Mouse (Mus musculus) limb, embryonic 13.5 days (tissue): Measurements from ENCODE around the gene Nlk. TPM values are rescaled to one million over a fixed set of nuclear protein-coding genes. Genes with fewer than 3 reads are reported as not detected.

Experiments used
- ATAC-seq: fragments of 200-750 bp; cut with Nextera tagmentation; 2 replicates; pipeline ENCODE4 v1.8.0; 2017; ENCODE audit warnings: low read depth, moderate number of reproducible peaks, moderate TSS enrichment; ENCODE audit not compliant: low FRiP score
- H3K27ac ChIP-seq: fragments of 300-500 bp; sonication (generic); 2 replicates; pipeline ENCODE4 v1.5.1; 2015; ENCODE audit warnings: inconsistent platforms, mild to moderate bottlenecking, moderate library complexity
- H3K27me3 ChIP-seq: fragments of 300-500 bp; sonication (generic); 2 replicates; pipeline ENCODE4 v1.6.1; 2015; ENCODE audit warnings: mild to moderate bottlenecking, inconsistent platforms
- H3K36me3 ChIP-seq: fragments of 300-500 bp; sonication (generic); 2 replicates; pipeline ENCODE4 v1.6.1; 2015; ENCODE audit warnings: inconsistent platforms, mild to moderate bottlenecking, moderate library complexity
- H3K4me1 ChIP-seq: fragments of 300-500 bp; sonication (generic); 2 replicates; pipeline ENCODE4 v1.6.1; 2015; ENCODE audit warnings: inconsistent platforms
- H3K4me2 ChIP-seq: fragments of 300-500 bp; sonication (generic); replicated peaks from 2 replicates; pipeline ENCODE4 v1.6.1; 2015; ENCODE audit warnings: inconsistent platforms, mild to moderate bottlenecking, moderate library complexity
- H3K4me3 ChIP-seq: fragments of 300-500 bp; sonication (generic); 2 replicates; pipeline ENCODE4 v1.5.1; 2015; ENCODE audit warnings: moderate library complexity, mild to moderate bottlenecking, inconsistent platforms
- H3K9ac ChIP-seq: fragments of 300-500 bp; sonication (generic); 2 replicates; pipeline ENCODE4 v1.6.1; 2015; ENCODE audit warnings: mild to moderate bottlenecking, inconsistent platforms
- H3K9me3 ChIP-seq: fragments of 300-500 bp; sonication (generic); 2 replicates; pipeline ENCODE4 v1.6.1; 2016; ENCODE audit warnings: inconsistent platforms
- WGBS: fragments of 180-500 bp; shearing (Covaris S2); methylation state at CpG from one replicate; pipeline ENCODE4 v1.1.7; 2015; 5-methylcytosine and 5-hydroxymethylcytosine counted together
- polyA plus RNA-seq: library from polyadenylated mRNA; unstranded; fragments of >200 nt; fragmentation: Nextera tagmentation; extraction: Ambion mirVana; gene quantifications from 2 replicates; pipeline ENCODE4 v1.2.1, GENCODE M21; 2015

Nlk gene
- polyA plus RNA-seq, 1 experiment from 2014 or later: 12.2 TPM

DNA sequence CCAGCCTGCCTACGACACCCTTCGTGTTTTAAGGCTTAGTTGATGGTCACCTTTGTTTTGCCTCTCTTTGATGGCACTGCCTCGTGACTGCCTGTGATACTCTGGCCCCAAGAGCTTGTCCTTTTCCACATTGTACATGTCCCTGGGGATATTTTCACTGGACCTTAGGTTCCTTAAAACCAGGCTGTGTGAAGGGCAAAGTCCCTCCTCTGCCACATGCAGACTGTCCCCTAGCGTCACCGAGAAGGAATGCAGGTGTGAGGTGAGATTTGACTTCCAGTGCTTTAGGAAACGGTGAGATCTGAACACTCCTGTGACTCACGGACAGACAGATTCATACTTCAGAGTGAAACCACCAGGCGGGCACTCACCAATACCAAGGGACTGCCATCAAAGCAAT is 139.9 kb downstream of the Nlk start:
- no peak for ATAC-seq
- peaks cover 4% of the 10 kb centered on the region; the same call in 1 of the 2 replicates for H3K4me1 ChIP-seq

DNA sequence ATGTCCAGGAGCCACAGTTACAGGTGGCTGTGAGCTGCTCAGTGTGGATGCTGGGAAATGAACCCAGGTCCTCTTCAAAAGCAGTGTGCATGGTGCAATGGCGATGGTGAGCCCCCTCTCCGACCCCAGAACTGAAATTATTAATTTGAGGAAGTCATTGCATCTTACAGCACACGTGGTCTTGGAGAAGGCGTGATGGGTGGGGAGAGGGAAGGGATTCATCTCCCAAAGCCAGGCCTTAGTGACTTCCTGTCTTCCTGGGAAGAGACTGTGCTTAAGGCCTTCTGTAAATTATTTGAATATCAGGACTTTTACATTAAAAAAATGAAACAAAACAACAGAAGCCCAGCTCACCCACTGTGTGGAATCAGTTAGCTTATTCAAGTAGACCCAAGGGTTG is 141.1 kb downstream of the Nlk start:
- Histone ChIP-seq H3K9me3 (0 out of 2 replicates have a peak, but pooled peaks cover 5% of the 10 kb centered on the region), H3K9ac (no peak overlapping the region), H3K36me3 (no peaks in the 10 kb centered on the region), H3K4me2 (no peak overlapping the region), H3K27ac (no peak overlapping the region), H3K4me1 (peaks cover 6% of the 10 kb centered on the region; the same call in 1 of the 2 replicates), H3K4me3 (no peak overlapping the region), H3K27me3 (no peaks in the 10 kb centered on the region)
- no peak for ATAC-seq
- WGBS: 88% methylated on average over 4 of the region's 4 CpGs

More for the DNA sequence above, 139.9 kb downstream of the Nlk start:
- Histone ChIP-seq H3K9me3 (0 out of 2 replicates have a peak, but pooled peaks cover 5% of the 10 kb centered on the region), H3K36me3 (no peaks in the 10 kb centered on the region), H3K4me3 (no peak overlapping the region), H3K27me3 (no peaks in the 10 kb centered on the region), H3K27ac (peak overlapping the region; percentile 3; the same call in 1 of the 2 replicates), H3K9ac (peak overlapping the region; percentile 19; the same call in 1 of the 2 replicates), H3K4me2 (no peak overlapping the region)
- 56% methylated on average over 8 of the region's 8 CpGs for WGBS

DNA sequence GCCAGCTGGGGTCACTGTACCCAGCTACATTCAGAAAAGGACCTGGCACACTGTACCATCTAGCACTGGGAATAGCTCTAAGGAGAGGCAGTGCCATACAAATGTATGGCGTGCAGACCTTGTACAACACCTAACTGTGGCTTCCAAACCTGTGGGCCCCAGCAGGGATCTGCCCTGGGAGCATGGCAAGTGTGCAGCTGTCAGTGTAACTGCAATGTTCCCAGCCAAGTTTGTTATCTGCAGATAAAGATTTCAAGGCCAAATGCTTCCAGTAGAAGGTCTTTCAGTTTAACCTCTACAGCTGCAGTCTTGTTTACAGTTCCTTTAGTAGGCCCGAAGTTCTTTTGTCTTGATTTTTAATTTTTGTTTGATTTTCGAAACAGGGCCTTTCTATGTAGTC is 141.6 kb downstream of the Nlk start:
- Histone ChIP-seq H3K4me3 (no peak overlapping the region), H3K4me1 (peaks cover 7% of the 10 kb centered on the region; the same call in 1 of the 2 replicates), H3K9ac (no peak overlapping the region), H3K4me2 (no peak overlapping the region), H3K36me3 (no peaks in the 10 kb centered on the region), H3K27me3 (no peaks in the 10 kb centered on the region), H3K9me3 (0 out of 2 replicates have a peak, but pooled peaks cover 5% of the 10 kb centered on the region), H3K27ac (no peak overlapping the region)
- 78% methylated on average over 3 of the region's 3 CpGs for whole genome bisulfite sequencing
- ATAC-seq: no peak

DNA sequence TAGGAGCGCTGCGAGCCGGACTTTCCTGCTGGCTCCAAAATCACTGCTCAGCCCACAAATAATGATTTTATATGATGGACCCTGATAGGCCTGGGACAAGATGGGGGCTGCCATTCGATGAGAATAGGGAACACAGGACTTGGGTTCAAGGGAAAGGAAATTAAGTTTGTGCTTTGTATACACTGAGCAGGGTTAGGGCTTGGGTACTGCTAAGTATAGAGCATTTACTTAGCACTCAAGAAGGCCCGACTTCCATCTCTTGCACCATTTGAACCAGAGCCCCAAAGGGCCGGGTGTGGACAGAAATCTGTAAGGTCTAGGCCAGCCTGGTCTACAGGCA is 146.1 kb downstream of the Nlk start:
- Histone ChIP-seq H3K9ac (peak overlapping the region; percentile 69), H3K27ac (peak overlapping the region; percentile 87; the same call in 1 of the 2 replicates), H3K4me1 (peaks cover 24% of the 10 kb centered on the region), H3K9me3 (0 out of 2 replicates have a peak, but pooled peaks cover 5% of the 10 kb centered on the region), H3K4me3 (peak overlapping the region; percentile 73), H3K4me2 (peak overlapping the region; percentile 75), H3K27me3 (no peaks in the 10 kb centered on the region), H3K36me3 (no peaks in the 10 kb centered on the region)
- peak; percentile 49 for ATAC-seq
- WGBS: 32% methylated on average over 6 of the region's 6 CpGs

DNA sequence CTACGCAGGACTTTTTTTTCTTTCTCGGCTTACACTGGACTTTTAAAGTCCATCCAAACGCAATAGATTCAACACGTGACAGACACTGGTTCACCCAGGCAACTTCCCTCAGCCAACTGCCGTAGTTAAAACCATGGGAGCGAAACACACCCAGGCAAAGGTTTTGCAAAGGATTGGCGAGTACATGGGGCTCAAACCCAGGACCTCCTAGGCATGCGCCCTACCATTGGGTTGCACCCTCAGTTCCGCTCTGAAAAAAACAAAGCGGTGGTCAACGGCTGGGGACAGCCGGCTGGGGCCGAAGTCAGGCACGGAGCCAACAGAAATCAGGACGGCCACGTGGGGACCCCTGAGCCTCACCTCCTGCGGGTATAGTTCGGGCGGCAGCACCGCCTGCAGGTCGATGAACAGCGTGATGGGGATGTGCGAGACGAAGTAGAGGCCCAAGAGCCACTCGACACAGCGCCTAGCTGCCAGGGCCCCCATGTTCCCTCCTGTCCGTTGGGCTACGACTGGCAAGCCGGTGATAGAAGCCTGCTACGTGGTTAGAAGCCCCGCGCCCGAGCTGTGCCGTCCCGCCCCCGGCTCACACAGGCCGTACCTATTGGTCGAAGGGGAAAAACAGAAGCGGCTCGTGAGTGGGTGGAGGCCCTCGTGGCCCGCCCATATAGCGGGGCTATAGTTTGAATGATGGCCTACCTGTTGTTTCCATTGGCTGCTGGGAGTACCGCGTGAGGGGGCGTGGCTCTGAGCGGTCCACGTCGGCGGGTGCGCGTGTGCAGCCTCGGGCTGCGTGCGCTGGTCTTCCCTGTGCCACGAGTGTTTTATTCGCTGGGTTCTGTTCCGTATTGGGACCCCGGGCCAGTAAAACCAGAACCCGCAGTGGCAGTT is 146.8 kb downstream of the Nlk start, which contains the start of gene Tmem97:
Tmem97 (minus strand) TSS at position 610 of the 891 bp plus-strand sequence.
- Histone ChIP-seq H3K27me3 (no peaks in the 10 kb centered on the region), H3K4me3 (peak within 1 kb of the TSS; percentile 73), H3K9ac (peak within 1 kb of the TSS; percentile 74), H3K4me2 (peak within 1 kb of the TSS; percentile 75), H3K4me1 (peaks cover 24% of the 10 kb centered on the region), H3K9me3 (0 out of 2 replicates have a peak, but pooled peaks cover 5% of the 10 kb centered on the region), H3K36me3 (peaks cover 3% of the 10 kb centered on the region), H3K27ac (peak within 1 kb of the TSS; percentile 87)
- WGBS: under 1% methylated on average over 60 of the region's 60 CpGs
- peak; percentile 100 for ATAC-seq

DNA sequence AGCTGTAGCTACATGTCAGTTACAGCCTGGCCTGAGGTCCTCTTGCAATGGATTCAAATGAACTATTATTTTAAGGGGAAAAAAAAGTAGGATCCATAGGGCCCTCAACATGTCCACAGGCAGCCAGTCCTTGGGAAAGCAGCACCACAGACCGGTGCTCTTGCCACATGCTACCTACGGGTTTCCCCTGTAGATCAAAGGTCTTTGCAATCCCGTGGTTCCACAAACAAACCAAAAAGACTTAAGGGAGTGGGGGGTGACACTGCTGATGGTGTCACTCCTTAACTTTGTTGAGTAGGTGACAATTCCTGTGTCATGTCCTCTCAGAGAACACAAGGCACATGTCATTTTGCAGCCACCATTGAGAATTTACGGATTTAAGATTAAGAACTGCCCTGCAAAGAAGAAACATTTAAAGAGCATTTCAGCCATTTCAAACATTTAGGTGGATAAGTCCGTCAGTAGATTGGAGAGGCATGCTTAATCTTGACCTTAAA is 147.6 kb downstream of the Nlk start:
- peak overlapping the region; percentile 84; the same call in 1 of the 2 replicates for H3K27ac ChIP-seq
- 4% methylated on average over 5 of the region's 5 CpGs for WGBS

DNA sequence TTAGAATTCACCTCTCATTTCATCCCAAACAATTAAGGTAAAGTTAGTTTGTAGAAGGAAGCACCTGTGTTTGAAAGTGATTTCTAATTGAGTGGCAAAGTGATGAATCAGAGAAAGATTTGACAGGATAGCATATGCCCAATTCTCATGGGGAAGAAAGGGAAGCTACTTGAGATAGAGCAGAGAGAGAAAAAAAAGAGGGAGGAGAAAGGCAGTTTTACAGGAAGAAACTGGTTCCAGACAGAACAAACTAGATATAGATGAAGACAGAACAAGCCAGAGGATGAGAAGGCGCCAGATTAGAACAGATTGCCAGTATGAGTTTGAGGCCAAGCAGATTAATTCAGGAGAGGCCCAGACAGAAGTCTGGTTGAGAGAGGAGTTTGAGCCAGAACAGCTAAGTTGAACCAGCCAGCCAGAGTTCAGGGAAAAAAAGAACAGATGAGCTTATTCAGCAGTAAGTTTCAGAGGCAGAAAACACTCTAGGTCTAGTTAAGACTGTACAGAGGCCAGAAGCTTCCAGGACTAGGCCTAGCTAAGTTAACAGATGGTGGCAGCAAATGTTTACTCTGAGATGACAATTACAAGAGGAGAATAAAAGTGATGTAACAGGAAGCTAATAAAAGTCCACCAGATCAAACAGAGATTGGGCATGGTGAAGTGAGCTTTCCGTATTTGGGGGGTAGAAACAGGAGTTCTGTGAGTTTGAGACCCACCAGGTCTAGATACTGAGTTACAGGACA is 149.3 kb downstream of the Nlk start:
- WGBS: 81% methylated on average over 2 of the region's 2 CpGs
- Histone ChIP-seq H3K36me3 (peaks cover 26% of the 10 kb centered on the region), H3K4me3 (no peak overlapping the region), H3K4me2 (no peak overlapping the region; the same call in 1 of the 2 replicates), H3K9ac (no peak overlapping the region), H3K27me3 (no peaks in the 10 kb centered on the region), H3K9me3 (no peaks in the 10 kb centered on the region), H3K4me1 (peaks cover 24% of the 10 kb centered on the region), H3K27ac (no peak overlapping the region)
- ATAC-seq: no peak

More for the DNA sequence above, 147.6 kb downstream of the Nlk start:
- Histone ChIP-seq H3K9ac (peak overlapping the region; percentile 74), H3K27me3 (no peaks in the 10 kb centered on the region), H3K9me3 (0 out of 2 replicates have a peak, but pooled peaks cover 5% of the 10 kb centered on the region), H3K4me1 (peaks cover 24% of the 10 kb centered on the region), H3K4me3 (peak overlapping the region; percentile 73), H3K36me3 (peaks cover 12% of the 10 kb centered on the region), H3K4me2 (peak overlapping the region; percentile 75)
- ATAC-seq: no peak

DNA sequence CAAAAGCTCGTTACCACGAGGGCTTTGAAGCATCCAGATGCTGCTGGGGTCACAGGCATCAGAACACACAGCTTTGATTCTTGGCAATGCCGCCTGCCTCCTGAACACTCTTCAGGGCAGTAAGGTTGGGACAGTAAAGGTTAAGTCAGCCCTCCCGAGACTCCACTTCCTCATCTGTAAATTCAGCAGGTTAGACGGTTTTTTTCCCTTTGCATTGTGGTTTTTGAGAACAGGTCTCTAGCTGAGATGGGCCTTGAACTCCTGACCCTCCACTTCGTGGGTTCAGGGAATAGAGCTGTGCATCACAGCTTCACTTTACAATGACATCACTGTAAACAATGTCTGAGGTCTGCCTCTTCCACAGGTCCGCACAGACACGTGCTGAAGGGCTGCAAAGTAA is 152.0 kb downstream of the Nlk start:
- Histone ChIP-seq H3K4me2 (no peak overlapping the region), H3K9me3 (no peaks in the 10 kb centered on the region), H3K4me1 (peaks cover 21% of the 10 kb centered on the region), H3K4me3 (no peak overlapping the region), H3K36me3 (peaks cover 50% of the 10 kb centered on the region), H3K9ac (no peak overlapping the region), H3K27ac (no peak overlapping the region), H3K27me3 (no peaks in the 10 kb centered on the region)
- 67% methylated on average over 8 of the region's 8 CpGs for WGBS
- ATAC-seq: no peak

DNA sequence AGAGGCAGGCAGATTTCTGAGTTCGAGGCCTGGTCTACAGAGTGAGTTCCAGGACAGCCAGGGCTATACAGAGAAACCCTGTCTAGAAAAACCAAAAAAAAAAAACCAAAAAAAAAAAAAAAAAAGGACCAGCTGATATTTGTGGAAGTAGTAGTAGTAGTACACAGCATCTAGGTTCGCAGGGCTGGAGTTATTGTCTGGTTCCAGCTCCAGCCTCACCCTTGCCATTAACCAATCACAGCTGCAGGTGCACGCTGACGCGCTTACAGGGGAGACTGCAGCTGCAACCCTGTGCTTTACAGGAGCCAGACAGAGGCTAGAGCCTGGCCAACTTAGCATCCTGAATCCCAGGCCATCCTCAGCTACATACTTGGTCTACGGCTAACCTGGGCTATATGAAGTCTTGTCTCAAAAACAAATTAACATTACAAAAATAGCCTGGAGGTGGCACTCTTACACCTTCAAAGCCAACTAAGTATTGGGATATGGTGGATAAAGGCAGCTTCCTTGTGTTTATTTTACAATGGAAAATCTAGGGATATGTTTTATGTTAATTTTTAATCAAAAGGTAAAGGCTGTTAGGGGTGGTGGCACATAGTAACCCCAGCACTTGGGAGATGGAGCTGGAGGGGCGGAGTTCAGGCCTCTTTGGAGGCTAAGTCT is 152.6 kb downstream of the Nlk start:
- Histone ChIP-seq H3K27ac (no peak overlapping the region), H3K4me1 (peaks cover 17% of the 10 kb centered on the region), H3K36me3 (peaks cover 56% of the 10 kb centered on the region), H3K4me2 (no peak overlapping the region), H3K9ac (no peak overlapping the region), H3K27me3 (no peaks in the 10 kb centered on the region), H3K4me3 (no peak overlapping the region), H3K9me3 (no peaks in the 10 kb centered on the region)
- WGBS: 96% methylated on average over 7 of the region's 7 CpGs
- no peak for ATAC-seq

DNA sequence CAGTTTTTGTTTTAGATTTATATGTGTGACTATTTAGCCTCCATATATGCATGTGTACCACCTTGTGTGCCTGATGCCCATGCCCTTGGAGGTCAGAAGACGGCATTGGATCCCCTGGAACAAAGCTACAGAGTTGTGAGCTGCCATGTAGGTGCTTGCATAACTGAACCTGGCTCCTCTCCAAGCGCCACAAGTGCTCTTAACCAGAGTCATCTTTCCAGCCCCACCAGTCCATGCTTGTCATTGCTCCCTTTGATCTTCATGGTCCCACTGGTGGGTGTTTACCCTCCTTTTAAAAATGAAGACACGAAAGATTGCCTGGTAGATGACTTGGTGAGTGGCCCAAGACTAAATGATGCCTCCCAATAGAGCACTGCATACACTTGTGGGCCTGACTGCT is 156.8 kb downstream of the Nlk start:
- Histone ChIP-seq H3K4me2 (no peak overlapping the region), H3K4me3 (no peak overlapping the region), H3K27me3 (no peaks in the 10 kb centered on the region), H3K9ac (no peak overlapping the region), H3K27ac (no peak overlapping the region), H3K9me3 (no peaks in the 10 kb centered on the region), H3K4me1 (peaks cover 14% of the 10 kb centered on the region), H3K36me3 (peaks cover 66% of the 10 kb centered on the region)
- no peak for ATAC-seq
- 81% methylated on average over 3 of the region's 3 CpGs for WGBS

DNA sequence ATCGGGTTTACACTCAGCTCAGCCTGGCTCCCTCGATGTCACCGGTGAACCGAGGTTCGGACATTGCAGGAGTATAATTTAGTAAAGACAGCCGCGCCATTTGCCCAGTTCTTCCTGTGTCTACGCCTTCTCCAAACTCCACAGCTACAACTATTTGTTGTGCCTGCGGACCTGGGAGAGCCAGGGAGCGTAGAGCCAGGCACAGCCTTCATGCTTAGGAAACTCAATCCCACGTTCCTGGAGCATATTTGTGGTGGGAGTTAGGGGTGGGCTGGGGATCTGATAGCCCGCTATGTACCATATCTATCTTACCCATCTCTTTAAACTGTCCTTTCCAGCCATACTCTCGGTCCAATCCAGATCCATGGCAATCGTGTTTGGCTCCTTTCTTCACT is 160.5 kb downstream of the Nlk start:
- H3K9ac ChIP-seq: peak overlapping the region; percentile 88
- peaks cover 26% of the 10 kb centered on the region for H3K4me1 ChIP-seq
- H3K27ac ChIP-seq: peak overlapping the region; percentile 87
- 3% methylated on average over 14 of the region's 14 CpGs for WGBS
- H3K27me3 ChIP-seq: no peaks in the 10 kb centered on the region
- peak overlapping the region; percentile 87 for H3K4me2 ChIP-seq
- peak; percentile 1; the same call in 1 of the 2 replicates for ATAC-seq
- no peaks in the 10 kb centered on the region for H3K9me3 ChIP-seq
- H3K4me3 ChIP-seq: peak overlapping the region; percentile 84
- H3K36me3 ChIP-seq: peaks cover 35% of the 10 kb centered on the region
